Mouse (Mus musculus): ENCODE results near the gene Pdzd7. TPM values are rescaled to one million over a fixed set of nuclear protein-coding genes. Genes with fewer than 3 reads are reported as not detected.
"Not testable (repeated sequence)": the region's sequence is repeated elsewhere in the genome, so short reads cannot be mapped to it uniquely, and the experiment has no call there.

Gene Pdzd7
- polyA plus RNA-seq, 1 experiment from 2014 or later: 0.39 TPM

GRCm38 (mm10) chr19:45044389-45044927, 1.1 kb downstream of the Pdzd7 start:
- peaks cover 42% of the 10 kb centered on the region for H3K27me3 ChIP-seq (ENCODE audit: insufficient read depth, low read length)

GRCm38 (mm10) chr19:45040214-45040613, 5.3 kb downstream of the Pdzd7 start:
- H3K27ac ChIP-seq (ENCODE audit: low read depth): no peak overlapping the region
- no peaks in the 10 kb centered on the region for H3K36me3 ChIP-seq (ENCODE audit: insufficient read depth)
- peaks cover 35% of the 10 kb centered on the region for H3K27me3 ChIP-seq (ENCODE audit: insufficient read depth, low read length)
- H3K4me1 ChIP-seq (ENCODE audit: insufficient read depth): no peaks in the 10 kb centered on the region
- 48% methylated on average over 13 of the region's 13 CpGs for WGBS
- no peak for TF ChIP-seq CTCF (IDR thresholded peaks at IDR 0.05; ENCODE audit: low read depth)
- H3K4me3 ChIP-seq (ENCODE audit: low read depth, low read length): no peak overlapping the region
- no peak overlapping the region for H3K4me2 ChIP-seq
- ATAC-seq (ENCODE audit: insufficient read depth) (no peak), DNase-seq (no peak)
- H3K9me3 ChIP-seq (ENCODE audit: low read depth, low read length): no peaks in the 10 kb centered on the region
- H3K9ac ChIP-seq: no peak overlapping the region

More at GRCm38 (mm10) chr19:45044389-45044927, 1.1 kb downstream of the Pdzd7 start:
- Histone ChIP-seq H3K4me3 (ENCODE audit: low read depth, low read length) (no peak overlapping the region), H3K9ac (no peak overlapping the region), H3K4me2 (no peak overlapping the region), H3K9me3 (ENCODE audit: low read depth, low read length) (no peaks in the 10 kb centered on the region), H3K27ac (ENCODE audit: low read depth) (no peak overlapping the region), H3K4me1 (ENCODE audit: insufficient read depth) (0 out of 2 replicates have a peak, but pooled peaks cover 7% of the 10 kb centered on the region), H3K36me3 (ENCODE audit: insufficient read depth) (no peaks in the 10 kb centered on the region)
- DNase-seq (no peak), ATAC-seq (ENCODE audit: insufficient read depth) (no peak)
- no peak for TF ChIP-seq CTCF (IDR thresholded peaks at IDR 0.05; ENCODE audit: low read depth)
- WGBS: 54% methylated on average over 11 of the region's 11 CpGs

GRCm38 (mm10) chr19:45038198-45038597, 7.3 kb downstream of the Pdzd7 start:
- WGBS: 75% methylated on average over 7 of the region's 7 CpGs
- peaks cover 20% of the 10 kb centered on the region for H3K27me3 ChIP-seq (ENCODE audit: insufficient read depth, low read length)
- ATAC-seq (ENCODE audit: insufficient read depth); H3K4me1 ChIP-seq (ENCODE audit: insufficient read depth); H3K4me2 ChIP-seq; H3K27ac ChIP-seq (ENCODE audit: low read depth); H3K4me3 ChIP-seq (ENCODE audit: low read depth, low read length); DNase-seq; H3K9ac ChIP-seq; H3K36me3 ChIP-seq (ENCODE audit: insufficient read depth); H3K9me3 ChIP-seq (ENCODE audit: low read depth, low read length): not testable (repeated sequence)

- Histone ChIP-seq H3K4me1 (ENCODE audit: insufficient read depth) (0 out of 2 replicates have a peak, but pooled peaks cover 3% of the 10 kb centered on the region), H3K9me3 (ENCODE audit: low read depth, low read length) (no peaks in the 10 kb centered on the region), H3K4me3 (ENCODE audit: low read depth, low read length) (no peak overlapping the region), H3K9ac (no peak overlapping the region), H3K36me3 (ENCODE audit: insufficient read depth) (no peaks in the 10 kb centered on the region), H3K27me3 (ENCODE audit: insufficient read depth, low read length) (peaks cover 19% of the 10 kb centered on the region), H3K27ac (ENCODE audit: low read depth) (no peak overlapping the region), H3K4me2 (no peak overlapping the region)
- ATAC-seq (ENCODE audit: insufficient read depth) (no peak; the same call in 1 of the 2 replicates), DNase-seq (peak; percentile 49)
- WGBS: 26% methylated on average over 16 of the region's 16 CpGs
- TF ChIP-seq CTCF (IDR thresholded peaks at IDR 0.05; ENCODE audit: low read depth): peak; percentile 59
Measured at GRCm38 (mm10) chr19:45036867-45037266, 8.7 kb downstream of the Pdzd7 start.

GRCm38 (mm10) chr19:45032570-45033332, 12.8 kb downstream of the Pdzd7 start:
- no peak for ATAC-seq (ENCODE audit: insufficient read depth)
- Histone ChIP-seq H3K4me1 (ENCODE audit: insufficient read depth) (0 out of 2 replicates have a peak, but pooled peaks cover 6% of the 10 kb centered on the region), H3K4me3 (ENCODE audit: low read depth, low read length) (no peak overlapping the region), H3K27ac (ENCODE audit: low read depth) (no peak overlapping the region), H3K36me3 (ENCODE audit: insufficient read depth) (peaks cover 10% of the 10 kb centered on the region), H3K27me3 (ENCODE audit: insufficient read depth, low read length) (no peaks in the 10 kb centered on the region), H3K4me2 (no peak overlapping the region; the same call in 1 of the 2 replicates), H3K9me3 (ENCODE audit: low read depth, low read length) (no peaks in the 10 kb centered on the region), H3K9ac (no peak overlapping the region; the same call in 1 of the 2 replicates)
- 51% methylated on average over 17 of the region's 17 CpGs for WGBS
- peak; percentile 73 for DNase-seq
- peak; percentile 63 for TF ChIP-seq CTCF (IDR thresholded peaks at IDR 0.05; ENCODE audit: low read depth)

- H3K4me3 ChIP-seq (ENCODE audit: low read depth, low read length): no peak overlapping the region
- peak; percentile 91 for TF ChIP-seq CTCF (IDR thresholded peaks at IDR 0.05; ENCODE audit: low read depth)
- 20% methylated on average over 4 of the region's 4 CpGs for WGBS
- peak; percentile 50 for ATAC-seq (ENCODE audit: insufficient read depth)
- H3K4me2 ChIP-seq: no peak overlapping the region
- H3K36me3 ChIP-seq (ENCODE audit: insufficient read depth): peaks cover 18% of the 10 kb centered on the region
- 0 out of 2 replicates have a peak, but pooled peaks cover 6% of the 10 kb centered on the region for H3K4me1 ChIP-seq (ENCODE audit: insufficient read depth)
- no peaks in the 10 kb centered on the region for H3K27me3 ChIP-seq (ENCODE audit: insufficient read depth, low read length)
- no peak overlapping the region for H3K9ac ChIP-seq
- no peak overlapping the region for H3K27ac ChIP-seq (ENCODE audit: low read depth)
- peak; percentile 94 for DNase-seq
- H3K9me3 ChIP-seq (ENCODE audit: low read depth, low read length): no peaks in the 10 kb centered on the region
Measured at GRCm38 (mm10) chr19:45031780-45032179, 13.7 kb downstream of the Pdzd7 start.
